Mouse (Mus musculus): ENCODE measurements around the gene Mrgprb3.

The Mrgprb3 gene

DNA sequence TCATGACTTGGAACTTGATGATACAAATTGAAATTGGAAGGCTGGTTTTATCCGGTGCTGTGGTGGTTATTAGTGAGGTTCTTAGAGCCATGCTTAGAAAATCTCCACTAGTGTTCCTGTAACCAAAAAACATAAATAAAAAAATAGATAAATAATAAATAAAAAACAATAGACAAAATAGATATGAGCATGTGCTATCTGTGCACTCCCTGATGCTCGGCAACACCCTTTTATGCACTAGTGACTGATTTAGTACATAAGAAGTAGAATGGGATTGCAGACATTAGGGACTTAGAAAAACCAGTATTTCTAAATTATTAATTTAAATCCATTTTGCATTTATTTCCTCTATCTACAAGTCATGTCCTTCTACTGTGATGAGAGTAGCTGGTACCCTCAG lies at the start of gene Mrgprb3:
Mrgprb3 (minus strand) TSS at position 101 of the 400 bp plus-strand sequence.
- 95% methylated on average over 2 of the region's 2 CpGs for WGBS

Data from cerebral cortex, adult 2 months (tissue).